Mouse (Mus musculus): ENCODE results near the gene Lhfpl3. TPM values are rescaled to one million over a fixed set of nuclear protein-coding genes. Genes with fewer than 3 reads are reported as not detected.

Gene Lhfpl3
- total RNA-seq, 2 experiments from 2014 or later, result not detected

- H3K4me3 ChIP-seq, result no peak overlapping the region
- no peak overlapping the region for H3K27ac ChIP-seq
- no peak for DNase-seq
- TF ChIP-seq CTCF (IDR thresholded peaks at IDR 0.05), result no peak
- intact Hi-C loops (cut with DNase I), result no loop called here
Measured at GRCm38 (mm10) chr5:22869031-22869430, 123.2 kb downstream of the Lhfpl3 start.

- no peak overlapping the region for H3K4me3 ChIP-seq
- intact Hi-C loops (cut with DNase I), result no loop called here
- no peak for TF ChIP-seq CTCF (IDR thresholded peaks at IDR 0.05)
- DNase-seq, result no peak
- H3K27ac ChIP-seq, result no peak overlapping the region
Measured at GRCm38 (mm10) chr5:22872417-22872816, 126.6 kb downstream of the Lhfpl3 start.

DNA sequence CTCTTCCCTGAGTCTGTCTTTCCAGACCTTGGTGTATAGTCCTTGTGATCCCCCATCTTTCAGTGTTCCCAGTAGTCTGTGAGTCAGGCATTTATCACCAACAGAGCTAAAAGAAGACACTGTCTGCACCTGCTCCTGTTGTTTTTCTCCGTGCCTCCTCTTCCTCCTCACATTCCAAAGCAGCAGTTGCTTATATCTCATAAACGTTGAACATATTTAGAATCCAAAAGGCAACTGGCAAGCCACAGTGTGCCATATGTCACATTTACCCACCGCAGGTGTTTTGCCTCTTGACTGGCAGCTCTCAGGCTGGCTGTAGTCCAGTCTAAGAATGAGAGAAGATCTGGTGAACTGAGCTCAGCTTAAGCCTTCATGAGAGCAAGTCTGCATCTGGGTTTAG, 142.5 kb downstream of the Lhfpl3 start:
- no peak overlapping the region for H3K4me3 ChIP-seq
- DNase-seq, result no peak
- intact Hi-C loops (cut with DNase I), result no loop called here
- H3K27ac ChIP-seq, result no peak overlapping the region
- TF ChIP-seq CTCF (IDR thresholded peaks at IDR 0.05), result no peak

GRCm38 (mm10) chr5:22889481-22889880, 143.6 kb downstream of the Lhfpl3 start:
- no peak overlapping the region for H3K4me3 ChIP-seq
- no peak for DNase-seq
- H3K27ac ChIP-seq, result no peak overlapping the region
- no peak for TF ChIP-seq CTCF (IDR thresholded peaks at IDR 0.05)
- intact Hi-C loops (cut with DNase I), result no loop called here

DNA sequence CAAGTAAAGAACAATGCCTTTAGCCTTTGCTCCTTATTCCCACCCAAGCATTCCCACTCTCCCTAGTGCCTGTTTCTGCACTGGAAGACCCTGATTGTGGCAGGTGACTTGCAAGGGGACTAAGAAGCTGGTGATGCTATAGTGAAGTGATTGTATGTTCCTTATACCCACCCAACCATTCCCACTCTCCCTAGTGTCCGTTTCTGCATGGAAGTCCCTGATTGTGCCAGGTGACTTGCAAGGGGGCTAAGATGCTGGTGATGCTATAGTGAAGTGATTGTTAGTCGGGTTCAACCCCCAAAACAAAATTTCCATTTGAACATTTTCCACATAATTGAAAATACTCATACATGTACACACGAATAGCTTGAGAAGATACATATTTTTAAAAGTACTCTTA, 151.4 kb downstream of the Lhfpl3 start:
- H3K27ac ChIP-seq, result no peak overlapping the region
- no peak overlapping the region for H3K4me3 ChIP-seq
- DNase-seq, result no peak
- TF ChIP-seq CTCF (IDR thresholded peaks at IDR 0.05), result no peak
- intact Hi-C loops (cut with DNase I), result no loop called here

- no peak overlapping the region for H3K27ac ChIP-seq
- TF ChIP-seq CTCF (IDR thresholded peaks at IDR 0.05), result no peak
- no peak overlapping the region for H3K4me3 ChIP-seq
- DNase-seq, result no peak
- intact Hi-C loops (cut with DNase I), result no loop called here
Measured at GRCm38 (mm10) chr5:22897656-22898289, 151.9 kb downstream of the Lhfpl3 start.

DNA sequence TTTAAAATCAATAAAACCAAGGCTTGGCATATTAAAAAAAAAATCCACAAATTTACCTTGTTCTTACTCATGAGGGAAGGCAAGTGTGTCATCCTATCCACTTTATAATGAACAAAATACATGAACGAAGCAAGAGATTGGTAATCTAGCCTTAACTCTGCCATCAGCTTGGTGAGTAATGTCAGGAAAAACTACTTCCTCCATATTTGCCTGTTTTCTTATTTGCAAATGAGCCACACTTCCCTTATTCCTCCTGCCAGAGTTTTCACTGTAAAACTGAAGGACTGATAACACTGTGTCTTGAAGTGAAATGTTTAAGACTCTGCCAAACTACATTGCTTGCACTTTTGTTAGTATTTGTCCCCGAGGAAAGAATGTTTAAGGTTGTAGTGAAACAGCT, 152.7 kb downstream of the Lhfpl3 start:
- intact Hi-C loops (cut with DNase I), result no loop called here
- Histone ChIP-seq H3K27ac (no peak overlapping the region), H3K4me3 (no peak overlapping the region)
- no peak for TF ChIP-seq CTCF (IDR thresholded peaks at IDR 0.05)
- no peak for DNase-seq

DNA sequence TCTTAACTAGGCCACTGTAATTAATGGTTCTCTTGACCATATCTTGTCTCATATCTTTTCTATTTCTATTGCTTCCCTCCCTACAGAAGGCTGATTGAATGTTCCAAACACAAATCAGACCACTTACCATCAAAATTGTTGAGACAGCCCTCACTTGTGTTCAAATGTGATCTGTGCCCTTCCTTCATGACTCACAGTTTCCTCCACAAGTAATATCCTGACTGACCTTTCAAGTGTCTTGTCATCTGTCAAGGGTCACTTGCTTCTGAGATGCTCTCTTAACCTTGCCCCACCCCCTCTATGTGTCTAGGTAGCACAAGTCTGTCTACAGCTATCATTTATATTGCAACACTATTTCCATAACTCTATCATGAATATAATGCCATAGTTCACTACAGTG, 154.1 kb downstream of the Lhfpl3 start:
- no peak for TF ChIP-seq CTCF (IDR thresholded peaks at IDR 0.05)
- DNase-seq, result no peak
- intact Hi-C loops (cut with DNase I), result no loop called here

GRCm38 (mm10) chr5:22917197-22917596, 171.3 kb downstream of the Lhfpl3 start:
- intact Hi-C loops (cut with DNase I), result no loop called here
- no peak for TF ChIP-seq CTCF (IDR thresholded peaks at IDR 0.05)
- no peak overlapping the region for H3K4me3 ChIP-seq

More for the DNA sequence above, 154.1 kb downstream of the Lhfpl3 start:
- no peak overlapping the region for H3K27ac ChIP-seq
- no peak overlapping the region for H3K4me3 ChIP-seq

GRCm38 (mm10) chr5:22926171-22926570, 180.3 kb downstream of the Lhfpl3 start:
- intact Hi-C loops (cut with DNase I), result no loop called here
- TF ChIP-seq CTCF (IDR thresholded peaks at IDR 0.05), result no peak
- no peak for DNase-seq
- no peak overlapping the region for H3K27ac ChIP-seq
- no peak overlapping the region for H3K4me3 ChIP-seq

More at GRCm38 (mm10) chr5:22917197-22917596, 171.3 kb downstream of the Lhfpl3 start:
- no peak overlapping the region for H3K27ac ChIP-seq
- DNase-seq, result no peak

GRCm38 (mm10) chr5:22928746-22929145, 182.9 kb downstream of the Lhfpl3 start:
- H3K27ac ChIP-seq, result no peak overlapping the region
- H3K4me3 ChIP-seq, result no peak overlapping the region
- TF ChIP-seq CTCF (IDR thresholded peaks at IDR 0.05), result no peak
- intact Hi-C loops (cut with DNase I), result no loop called here
- no peak for DNase-seq

DNA sequence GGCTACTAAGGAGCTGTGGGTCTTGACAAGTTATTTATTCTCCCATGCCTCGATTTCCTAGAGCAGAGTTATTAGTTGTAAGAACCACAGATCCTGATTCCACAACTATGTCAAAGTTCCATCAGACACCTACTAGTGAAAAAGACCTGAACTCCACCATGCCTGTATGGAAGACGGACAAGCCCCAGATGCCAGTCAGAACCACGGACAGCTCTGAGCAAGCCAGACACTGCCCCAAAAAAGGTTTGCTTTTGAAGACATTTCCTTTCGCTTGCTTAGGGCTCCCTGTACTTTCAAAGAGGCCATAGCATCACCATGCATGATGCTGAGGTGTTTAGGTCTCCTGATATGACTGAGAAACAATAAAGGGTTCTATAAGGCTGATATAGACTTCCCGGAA, 197.4 kb downstream of the Lhfpl3 start:
- Histone ChIP-seq H3K27ac (no peak overlapping the region), H3K4me3 (no peak overlapping the region)
- no peak for TF ChIP-seq CTCF (IDR thresholded peaks at IDR 0.05)
- intact Hi-C loops (cut with DNase I), result no loop called here
- no peak for DNase-seq

DNA sequence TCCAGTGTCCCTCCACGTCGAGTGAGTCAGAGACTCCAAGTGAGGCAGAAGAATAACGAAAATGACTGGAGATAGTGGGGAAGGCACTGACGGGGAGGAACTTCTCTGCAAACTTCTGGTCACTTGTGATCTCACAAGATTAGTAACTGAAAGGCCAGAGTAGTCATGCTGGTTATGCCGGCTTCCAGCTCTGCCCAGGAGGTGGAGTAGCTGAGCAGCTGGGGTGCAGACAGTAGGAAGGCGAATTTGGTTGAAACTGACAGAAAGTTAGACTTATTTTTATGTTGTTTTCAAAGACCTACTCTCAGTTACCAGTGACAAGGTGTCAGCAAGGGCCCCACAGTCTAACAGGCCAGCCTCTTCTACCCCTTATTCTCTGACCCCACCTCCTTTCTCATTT, 217.4 kb downstream of the Lhfpl3 start:
- Histone ChIP-seq H3K27ac (no peak overlapping the region), H3K4me3 (no peak overlapping the region)
- TF ChIP-seq CTCF (IDR thresholded peaks at IDR 0.05), result peak; percentile 49
- peak; percentile 16 for DNase-seq
- intact Hi-C loops (cut with DNase I), result loop anchor here (5.0 to 10.0 kb wide), 2 partner anchors 259 to 322 kb away; no protein-coding TSS in a partner anchor

DNA sequence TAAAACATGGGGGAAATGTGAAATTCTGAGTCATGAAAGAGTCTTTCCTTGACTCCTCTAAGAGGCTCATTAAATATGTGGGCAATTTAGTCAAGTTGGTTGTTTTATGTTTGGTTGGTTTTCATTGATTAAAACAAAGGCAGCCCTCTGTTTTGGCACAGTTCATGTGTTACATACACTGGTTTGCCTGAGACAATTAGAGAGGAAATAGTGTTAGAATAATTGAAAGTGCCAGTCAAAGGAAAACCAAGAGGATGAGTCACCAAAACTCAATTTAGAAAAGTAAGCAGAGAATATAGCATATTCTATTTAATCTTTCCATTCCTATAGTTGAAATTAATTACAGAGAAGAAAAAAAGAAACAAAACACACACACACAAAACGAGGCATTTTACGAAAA, 240.9 kb downstream of the Lhfpl3 start:
- no peak overlapping the region for H3K27ac ChIP-seq
- no peak for DNase-seq
- no peak overlapping the region for H3K4me3 ChIP-seq
- intact Hi-C loops (cut with DNase I), result no loop called here
- no peak for TF ChIP-seq CTCF (IDR thresholded peaks at IDR 0.05)
